Mouse (Mus musculus) embryonic facial prominence, embryonic 14.5 days (tissue): Measurements from ENCODE around the gene Plcb3. TPM values are rescaled to one million over a fixed set of nuclear protein-coding genes. Genes with fewer than 3 reads are reported as not detected.
A peak's percentile ranks its signal among the peaks of the same experiment; 100 is the strongest.

ENCODE experiments used
- ATAC-seq: fragments of 200-750 bp; cut with Nextera tagmentation; 2 replicates; pipeline ENCODE4 v1.8.0; 2017; ENCODE audit warnings: low read depth, moderate number of reproducible peaks, moderate TSS enrichment
- DNase-seq: peaks from one replicate; pipeline ENCODE4 v3.0.0-alpha.2; 2015; ENCODE audit warnings: low spot score
- H3K27ac ChIP-seq: fragments of 300-500 bp; sonication (generic); replicated peaks from 2 replicates; pipeline ENCODE4 v1.5.1; 2014; ENCODE audit warnings: low read depth, mild to moderate bottlenecking, low read length, moderate library complexity
- H3K27me3 ChIP-seq: fragments of 300-500 bp; sonication (generic); replicated peaks from 2 replicates; pipeline ENCODE4 v1.6.1; 2014; ENCODE audit warnings: low read length; ENCODE audit not compliant: control insufficient read depth, insufficient read depth
- H3K36me3 ChIP-seq: fragments of 300-500 bp; sonication (generic); 2 replicates; pipeline ENCODE4 v1.6.1; 2014; ENCODE audit warnings: low read length, mixed read lengths; ENCODE audit not compliant: control insufficient read depth, insufficient read depth
- H3K4me1 ChIP-seq: fragments of 300-500 bp; sonication (generic); 2 replicates; pipeline ENCODE4 v1.6.1; 2014; ENCODE audit warnings: antibody characterized with exemption, low read length; ENCODE audit not compliant: control insufficient read depth, insufficient read depth
- H3K4me2 ChIP-seq: fragments of 300-500 bp; sonication (generic); 2 replicates; pipeline ENCODE4 v1.6.1; 2014; ENCODE audit warnings: low read depth, mild to moderate bottlenecking, low read length, moderate library complexity, mixed read lengths
- H3K4me3 ChIP-seq: fragments of 300-500 bp; sonication (generic); 2 replicates; pipeline ENCODE4 v1.5.1; 2014; ENCODE audit warnings: low read depth, mild to moderate bottlenecking, low read length
- H3K9ac ChIP-seq: fragments of 300-500 bp; sonication (generic); 2 replicates; pipeline ENCODE4 v1.6.1; 2014; ENCODE audit warnings: low read depth, mild to moderate bottlenecking, low read length, moderate library complexity, mixed read lengths
- H3K9me3 ChIP-seq: fragments of 300-500 bp; sonication (generic); 2 replicates; pipeline ENCODE4 v1.6.1; 2016; ENCODE audit warnings: low read length; ENCODE audit not compliant: control insufficient read depth
- WGBS: fragments of 180-500 bp; shearing (Covaris S2); extraction: QIAGEN DNeasy Blood & Tissue Kit; methylation state at CpG from one replicate; pipeline ENCODE4 v1.1.7; 2014; 5-methylcytosine and 5-hydroxymethylcytosine counted together
- polyA plus RNA-seq: library from polyadenylated mRNA; unstranded; fragments of >200 nt; fragmentation: Nextera tagmentation; extraction: Ambion mirVana; gene quantifications from 2 replicates; pipeline ENCODE4 v1.2.1, GENCODE M21; 2014

The Plcb3 gene
- polyA plus RNA-seq, 1 experiment from 2014 or later: 31.4 TPM

DNA sequence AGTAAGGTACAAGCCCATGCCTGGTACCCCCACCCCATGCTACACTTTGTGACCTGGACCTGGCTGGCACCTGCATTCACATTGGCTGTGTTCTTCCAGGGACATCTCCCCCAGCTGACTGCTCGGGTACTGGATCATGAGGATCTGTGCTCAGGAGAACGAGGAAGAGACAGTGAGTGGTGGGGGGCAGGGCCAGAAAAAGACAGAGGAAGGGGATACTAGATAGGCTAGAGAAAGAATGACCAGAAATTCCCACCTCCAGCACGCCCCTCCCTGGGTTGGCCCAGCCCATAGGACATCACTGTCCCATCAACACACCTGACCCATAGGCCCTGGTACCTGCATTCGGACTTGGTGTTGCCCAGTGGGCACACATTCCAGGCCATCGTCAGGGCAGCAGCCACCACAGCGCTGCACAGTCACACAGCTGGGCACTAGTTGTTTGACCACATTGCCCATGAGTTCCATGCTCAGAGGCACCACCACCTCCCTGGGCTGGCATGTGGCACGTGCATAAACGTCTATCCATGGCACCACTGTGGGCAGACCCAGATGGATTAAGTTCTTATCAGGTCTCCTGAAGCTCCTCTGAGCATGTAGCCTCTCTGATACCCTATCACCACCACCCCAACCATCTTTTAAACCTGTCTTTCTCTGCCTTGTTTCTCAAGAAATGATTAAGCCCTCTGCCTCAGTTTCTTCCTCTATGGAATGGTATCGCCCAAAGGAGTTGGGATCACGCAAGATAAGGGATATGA is 9.9 kb upstream of the Plcb3 start:
- DNase-seq (no peak), ATAC-seq (no peak)
- peak overlapping the region; percentile 89 for H3K4me3 ChIP-seq
- peak overlapping the region; percentile 85; the same call in 1 of the 2 replicates for H3K27ac ChIP-seq
- peaks cover 34% of the 10 kb centered on the region for H3K36me3 ChIP-seq
- 81% methylated on average over 9 of the region's 10 CpGs for WGBS
- H3K4me1 ChIP-seq: peaks cover 12% of the 10 kb centered on the region
- H3K27me3 ChIP-seq: no peaks in the 10 kb centered on the region
- H3K4me2 ChIP-seq: peak overlapping the region; percentile 85
- no peaks in the 10 kb centered on the region for H3K9me3 ChIP-seq
- peak overlapping the region; percentile 92 for H3K9ac ChIP-seq

GRCm38 (mm10) chr19:6985300-6985699 is 9.0 kb upstream of the Plcb3 start:
- H3K36me3 ChIP-seq: peaks cover 34% of the 10 kb centered on the region
- no peaks in the 10 kb centered on the region for H3K27me3 ChIP-seq
- 79% methylated on average over 19 of the region's 19 CpGs for WGBS
- ATAC-seq (no peak), DNase-seq (no peak)
- H3K4me2 ChIP-seq: no peak overlapping the region
- H3K27ac ChIP-seq: no peak overlapping the region
- no peak overlapping the region for H3K4me3 ChIP-seq
- no peak overlapping the region for H3K9ac ChIP-seq
- no peaks in the 10 kb centered on the region for H3K9me3 ChIP-seq
- H3K4me1 ChIP-seq: peaks cover 16% of the 10 kb centered on the region

DNA sequence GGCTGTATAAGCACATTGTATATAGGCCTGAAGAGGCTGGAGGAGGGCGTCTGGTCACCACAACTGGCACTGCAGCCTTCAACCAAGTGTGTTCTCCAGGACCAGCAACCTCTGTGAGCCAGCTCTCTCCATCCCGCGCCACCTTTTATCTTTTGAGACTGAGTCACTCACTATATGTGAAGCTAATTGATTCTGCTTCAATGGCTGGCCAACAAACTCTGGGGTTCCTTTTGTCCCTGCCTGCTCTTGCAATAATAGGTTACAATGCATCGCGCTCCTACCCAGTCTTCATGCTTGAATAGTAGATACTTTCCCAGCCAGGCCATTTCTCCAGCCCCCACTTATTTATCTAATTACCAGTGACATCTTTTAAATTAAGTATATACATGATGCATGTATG is 7.4 kb upstream of the Plcb3 start:
- Histone ChIP-seq H3K4me1 (peaks cover 21% of the 10 kb centered on the region), H3K27me3 (no peaks in the 10 kb centered on the region), H3K9me3 (no peaks in the 10 kb centered on the region), H3K27ac (no peak overlapping the region), H3K36me3 (peaks cover 37% of the 10 kb centered on the region), H3K9ac (no peak overlapping the region), H3K4me2 (no peak overlapping the region), H3K4me3 (no peak overlapping the region)
- DNase-seq (no peak), ATAC-seq (no peak)
- 93% methylated on average over 5 of the region's 5 CpGs for WGBS

DNA sequence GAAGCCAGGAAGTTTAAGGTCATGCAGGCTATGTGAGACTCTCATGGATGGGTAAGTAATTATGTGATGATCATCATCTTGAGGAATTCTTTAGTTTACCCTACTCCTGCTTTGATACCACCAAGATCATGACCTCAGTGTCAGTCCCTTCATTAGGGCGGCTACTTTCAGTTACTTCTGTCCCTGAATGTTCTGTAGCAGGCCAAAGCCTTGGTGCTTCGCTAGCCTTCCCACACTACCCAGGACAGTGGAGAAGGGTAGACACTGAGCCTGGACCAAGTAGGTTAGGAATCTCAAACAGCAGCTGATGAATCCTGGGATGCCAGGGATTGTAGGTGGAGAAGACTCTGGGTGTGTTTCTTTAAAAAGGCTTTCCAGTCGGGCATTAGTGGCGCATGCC is 5.2 kb upstream of the Plcb3 start:
- H3K4me3 ChIP-seq: no peak overlapping the region
- DNase-seq: no peak
- H3K27ac ChIP-seq: no peak overlapping the region
- no peaks in the 10 kb centered on the region for H3K9me3 ChIP-seq
- H3K4me2 ChIP-seq: peak overlapping the region; percentile 92; the same call in 1 of the 2 replicates
- no peak overlapping the region for H3K9ac ChIP-seq
- peaks cover 29% of the 10 kb centered on the region for H3K4me1 ChIP-seq
- WGBS: 89% methylated on average over 4 of the region's 4 CpGs
- no peaks in the 10 kb centered on the region for H3K27me3 ChIP-seq
- no peak for ATAC-seq
- peaks cover 53% of the 10 kb centered on the region for H3K36me3 ChIP-seq

GRCm38 (mm10) chr19:6980381-6981093 is 4.3 kb upstream of the Plcb3 start, which contains the start of gene Fkbp2:
Fkbp2 (minus strand) TSS chr19:6980501.
- DNase-seq (peak; percentile 99), ATAC-seq (peak; percentile 88)
- H3K4me1 ChIP-seq: peaks cover 26% of the 10 kb centered on the region

GRCm38 (mm10) chr19:6979486-6980380 is 3.5 kb upstream of the Plcb3 start:
- no peaks in the 10 kb centered on the region for H3K9me3 ChIP-seq
- peak overlapping the region; percentile 78 for H3K4me3 ChIP-seq
- peak; percentile 87 for ATAC-seq
- peaks cover 42% of the 10 kb centered on the region for H3K36me3 ChIP-seq
- 3% methylated on average over 36 of the region's 59 CpGs for WGBS
- peak overlapping the region; percentile 93 for H3K27ac ChIP-seq
- DNase-seq: peak; percentile 100
- H3K9ac ChIP-seq: peak overlapping the region; percentile 88
- no peaks in the 10 kb centered on the region for H3K27me3 ChIP-seq
- peaks cover 26% of the 10 kb centered on the region for H3K4me1 ChIP-seq
- peak overlapping the region; percentile 92 for H3K4me2 ChIP-seq

More at GRCm38 (mm10) chr19:6980381-6981093, 4.3 kb upstream of the Plcb3 start, which contains the start of gene Fkbp2:
- Histone ChIP-seq H3K36me3 (peaks cover 50% of the 10 kb centered on the region), H3K9me3 (no peaks in the 10 kb centered on the region), H3K4me2 (peak within 1 kb of the TSS; percentile 92), H3K9ac (peak within 1 kb of the TSS; percentile 88), H3K27ac (peak within 1 kb of the TSS; percentile 93), H3K4me3 (peak within 1 kb of the TSS; percentile 78), H3K27me3 (no peaks in the 10 kb centered on the region)
- WGBS: 1% methylated on average over 36 of the region's 38 CpGs

GRCm38 (mm10) chr19:6979001-6979479 is 2.8 kb upstream of the Plcb3 start:
- Histone ChIP-seq H3K27me3 (no peaks in the 10 kb centered on the region), H3K9me3 (no peaks in the 10 kb centered on the region), H3K4me3 (peak overlapping the region; percentile 78), H3K36me3 (peaks cover 38% of the 10 kb centered on the region), H3K27ac (peak overlapping the region; percentile 23), H3K4me2 (peak overlapping the region; percentile 92), H3K4me1 (peaks cover 27% of the 10 kb centered on the region), H3K9ac (peak overlapping the region; percentile 60)
- ATAC-seq (no peak), DNase-seq (peak; percentile 50)
- 7% methylated on average over 10 of the region's 11 CpGs for WGBS

- Histone ChIP-seq H3K27ac (peak overlapping the region; percentile 8; the same call in 1 of the 2 replicates), H3K4me2 (peak overlapping the region; percentile 92), H3K4me1 (peaks cover 31% of the 10 kb centered on the region), H3K36me3 (peaks cover 33% of the 10 kb centered on the region), H3K9ac (0 out of 2 replicates have a peak overlapping the region, but pooled peaks have one; percentile 26), H3K9me3 (no peaks in the 10 kb centered on the region), H3K27me3 (no peaks in the 10 kb centered on the region), H3K4me3 (peak overlapping the region; percentile 78)
- DNase-seq (no peak), ATAC-seq (no peak)
- 43% methylated on average over 3 of the region's 3 CpGs for WGBS
Observed at GRCm38 (mm10) chr19:6978639-6978974, 2.3 kb upstream of the Plcb3 start.
